Mouse (Mus musculus) adipose tissue, adult 10 weeks (tissue): ENCODE measurements around the gene Epn2. TPM values are rescaled to one million over a fixed set of nuclear protein-coding genes. Genes with fewer than 3 reads are reported as not detected.

Source experiments
- polyA plus RNA-seq: library from polyadenylated mRNA; stranded (reverse); fragments of 350-450 nt; fragmentation: Illumina TruSeq; extraction: RNeasy Lipid Tissue Mini Kit (QIAGEN cat#74804); gene quantifications from one replicate; pipeline ENCODE4 v1.2.3, GENCODE M21; 2014; ENCODE audit warnings: low read depth, low replicate concordance

Gene Epn2
- 35.0 TPM for polyA plus RNA-seq

GRCm38 (mm10) chr11:61578983-61579877 is at the start of gene Epn2:
Epn2 (minus strand) TSS chr11:61579687.

GRCm38 (mm10) chr11:61504713-61505257 is 74.7 kb downstream of the Epn2 start, which contains the start of gene B9d1:
B9d1 (plus strand) TSS chr11:61505144.

DNA sequence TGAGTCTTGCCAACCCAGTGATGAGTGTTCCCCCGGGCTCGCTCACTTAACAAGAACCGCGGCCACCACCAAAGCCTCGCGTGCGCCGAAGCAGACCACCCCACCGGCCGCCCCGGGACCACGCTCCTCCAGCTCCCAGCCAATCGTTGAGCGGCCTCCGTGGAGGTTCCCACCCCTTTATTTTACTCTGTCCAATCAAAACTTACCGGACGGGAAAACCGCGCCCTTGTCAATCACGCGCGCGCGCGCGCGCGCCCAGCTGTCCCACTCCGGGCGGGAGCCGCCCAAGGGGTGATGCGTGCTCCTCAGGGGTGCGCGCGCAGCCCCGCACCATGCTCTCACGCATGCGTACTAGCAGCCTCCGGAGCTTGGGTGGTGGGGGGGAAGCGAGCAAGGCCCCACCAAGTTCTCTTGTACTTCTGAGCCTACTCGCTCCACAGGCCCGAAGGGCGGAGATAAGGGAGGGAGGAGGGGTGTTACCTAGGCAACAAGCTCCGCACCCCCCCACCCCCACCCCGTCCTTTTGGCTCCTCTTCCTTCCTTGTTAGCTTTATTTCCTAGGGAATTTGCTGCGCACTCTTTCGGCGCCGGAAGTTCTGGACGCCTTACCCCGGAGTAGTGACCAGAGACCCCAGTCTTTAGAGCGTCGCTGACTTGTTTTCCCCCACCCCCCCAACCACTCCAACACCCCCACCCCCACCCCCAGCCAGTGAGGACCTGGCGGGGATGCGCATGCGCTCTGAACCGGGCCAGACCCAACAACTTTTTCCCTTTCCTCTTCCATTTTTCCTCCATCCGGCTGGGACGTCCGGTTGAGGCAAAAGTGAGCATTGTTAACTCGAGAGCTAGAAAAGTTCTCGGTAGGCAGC is 85.1 kb downstream of the Epn2 start, which contains the start of gene Mapk7:
Gene Mapk7, minus strand, starts transcription at position 278 of the 869 bp plus-strand sequence.

GRCm38 (mm10) chr11:61484613-61485540 is 94.6 kb downstream of the Epn2 start, which contains the start of gene Mfap4:
Mfap4 (plus strand) TSS chr11:61485431.

Other genes with a start within 250 kb of the Epn2 start
- gene Slc47a2, start 236.8 kb downstream of the Epn2 start, polyA plus RNA-seq = 3.8 TPM
- gene Slc47a1, start 201.3 kb downstream of the Epn2 start, polyA plus RNA-seq = 1.8 TPM
- gene Rnf112, start 125.6 kb downstream of the Epn2 start, polyA plus RNA-seq = 0.94 TPM
- 74.0 TPM for gene Mfap4, start 94.3 kb downstream of the Epn2 start, polyA plus RNA-seq
- 12.1 TPM for gene Mapk7, start 85.3 kb downstream of the Epn2 start, polyA plus RNA-seq
- gene B9d1, start 74.5 kb downstream of the Epn2 start, polyA plus RNA-seq = 22.2 TPM
- gene Grap, start 73.6 kb upstream of the Epn2 start, polyA plus RNA-seq = 11.8 TPM
- gene Fam83g, start 104.4 kb upstream of the Epn2 start, polyA plus RNA-seq = 2.2 TPM
- not detected for gene Slc5a10, start 141.1 kb upstream of the Epn2 start, polyA plus RNA-seq
- 29.1 TPM for gene Prpsap2, start 182.4 kb upstream of the Epn2 start, polyA plus RNA-seq